ENCODE assay signal across 28 mouse cellular contexts in the genomic region with DNA sequence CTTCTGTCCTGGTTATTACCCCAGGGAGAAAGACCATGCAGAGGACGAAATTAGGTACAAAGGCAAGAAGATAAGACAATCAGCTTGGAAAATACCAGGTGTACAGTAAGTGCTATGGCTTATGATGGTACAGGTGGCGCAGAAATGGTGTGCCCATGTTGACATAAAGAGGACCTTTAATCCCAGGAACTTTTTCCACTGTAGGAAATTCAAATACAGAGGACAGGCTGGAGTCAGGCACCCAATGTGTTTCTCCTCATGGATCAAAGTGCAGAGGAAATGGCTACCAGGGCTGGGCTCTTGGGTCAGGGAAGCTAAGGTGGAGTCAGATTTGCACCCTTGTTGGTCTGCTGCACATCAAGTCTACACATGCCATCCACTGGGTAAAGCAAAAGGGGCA. TPM values are rescaled to one million over a fixed set of nuclear protein-coding genes. Genes with fewer than 3 reads are reported as not detected.
DNase-seq lines count a peak whose midpoint lies in the region; ATAC-seq and TF ChIP-seq lines count a peak whose summit lies in the region.
"Had no signal": no experiment of that assay in that cellular context is flagged by ENCODE, and none has a peak within 500 bp of the region (broad histone marks: within the 10 kb centered on the region; RNA-seq: fewer than 3 reads in every experiment).

No protein-coding gene starts in this region.

- WGBS in liver, embryonic 13.5 days (ENCODE audit: insufficient replicate concordance): 59% methylated on average over 2 of the region's 2 CpGs
- 53% methylated on average over 2 of the region's 2 CpGs for WGBS in intestine, embryonic 16.5 days
- 24% methylated on average over 2 of the region's 2 CpGs for WGBS in small intestine, adult 2 months
- WGBS in embryonic facial prominence, embryonic 10.5 days: 74% methylated on average over 2 of the region's 2 CpGs

- peaks cover 25% of the 10 kb centered on the region for H3K4me1 ChIP-seq in liver, embryonic 13.5 days (replicated peaks)
- 0 out of 2 replicates have a peak, but pooled peaks cover under 1% of the 10 kb centered on the region for H3K4me1 ChIP-seq in intestine, embryonic 16.5 days (ENCODE audit: control insufficient read depth, insufficient read depth, low read length)
- peaks cover 22% of the 10 kb centered on the region for H3K4me1 ChIP-seq in small intestine, adult 2 months (ENCODE audit: control insufficient read depth, insufficient read depth, insufficient read length, low read length)
- H3K4me1 ChIP-seq in embryonic facial prominence, embryonic 10.5 days: no peaks in the 10 kb centered on the region
- H3K4me1 ChIP-seq: forebrain, embryonic 10.5 days had no signal

- TF ChIP-seq POLR2A in small intestine, adult 2 months (IDR thresholded peaks at IDR 0.05; ENCODE audit: low read depth, low read length): no peak

- H3K9ac ChIP-seq in liver, embryonic 13.5 days: no peak overlapping the region
- no peak overlapping the region for H3K9ac ChIP-seq in intestine, embryonic 16.5 days (ENCODE audit: low read depth, low read length)
- H3K9ac ChIP-seq: forebrain, embryonic 13.5 days; heart, embryonic 13.5 days; hindbrain, embryonic 14.5 days had no signal

- H3K27ac ChIP-seq in liver, embryonic 13.5 days: no peak overlapping the region
- H3K27ac ChIP-seq in intestine, embryonic 16.5 days (ENCODE audit: low read length): peak overlapping the region; percentile 67
- peak overlapping the region; percentile 90 for H3K27ac ChIP-seq in small intestine, adult 2 months (ENCODE audit: insufficient read depth, low read depth, low read length)
- H3K27ac ChIP-seq in embryonic facial prominence, embryonic 10.5 days (replicated peaks): no peak overlapping the region
- H3K27ac ChIP-seq: forebrain, embryonic 10.5 days; forebrain, embryonic 13.5 days; heart, embryonic 10.5 days; heart, embryonic 13.5 days; hindbrain, embryonic 14.5 days; hindbrain, postnatal 0 days had no signal

- peaks cover 11% of the 10 kb centered on the region for H3K36me3 ChIP-seq in liver, embryonic 13.5 days
- no peaks in the 10 kb centered on the region for H3K36me3 ChIP-seq in intestine, embryonic 16.5 days (ENCODE audit: control insufficient read depth, insufficient read depth, low read length)
- peaks cover 15% of the 10 kb centered on the region; the same call in 1 of the 2 replicates for H3K36me3 ChIP-seq in small intestine, adult 2 months (ENCODE audit: control insufficient read depth, insufficient read depth, low read length)
- peaks cover 9% of the 10 kb centered on the region; the same call in 1 of the 2 replicates for H3K36me3 ChIP-seq in embryonic facial prominence, embryonic 10.5 days (replicated peaks)

- DNase-seq in liver, embryonic 13.5 days: no peak
- no peak for DNase-seq in liver
- no peak for DNase-seq in neural tube, embryonic 10.5 days (ENCODE audit: extremely low spot score, low spot score)
- no peak for DNase-seq in embryonic facial prominence, embryonic 10.5 days (ENCODE audit: low spot score)
- DNase-seq: adrenal gland, adult 2 months; adrenal gland, postnatal 14 days; cerebellum, adult 11-12 months; cerebellum, adult 8-10 months; cerebellum, postnatal 10 days; cerebellum, postnatal 36 days; embryo, embryonic 11 days; gastrocnemius, postnatal 10 days; heart, adult 18-20 months; heart, postnatal 14 days; heart, postnatal 4 days had no signal

- TF ChIP-seq CTCF in small intestine, adult 2 months (IDR thresholded peaks at IDR 0.05; ENCODE audit: extremely low read depth, insufficient read length, insufficient replicate concordance, low read depth, low read length): no peak

- H3K27me3 ChIP-seq in liver, embryonic 13.5 days: no peaks in the 10 kb centered on the region
- no peaks in the 10 kb centered on the region for H3K27me3 ChIP-seq in intestine, embryonic 16.5 days (replicated peaks; ENCODE audit: control insufficient read depth, insufficient read depth, low read length)
- H3K27me3 ChIP-seq in small intestine, adult 2 months (ENCODE audit: control insufficient read depth, insufficient read depth, low read length): no peaks in the 10 kb centered on the region
- H3K27me3 ChIP-seq in embryonic facial prominence, embryonic 10.5 days (replicated peaks; ENCODE audit: low read depth, poor library complexity, severe bottlenecking): no peaks in the 10 kb centered on the region
- H3K27me3 ChIP-seq: forebrain, embryonic 13.5 days; heart, embryonic 13.5 days had no signal

- H3K4me3 ChIP-seq in liver, embryonic 13.5 days (replicated peaks): no peak overlapping the region
- no peak overlapping the region for H3K4me3 ChIP-seq in intestine, embryonic 16.5 days (ENCODE audit: low read length)
- no peak overlapping the region for H3K4me3 ChIP-seq in small intestine, adult 2 months (ENCODE audit: low read depth, low read length)
- H3K4me3 ChIP-seq in embryonic facial prominence, embryonic 10.5 days: no peak overlapping the region
- H3K4me3 ChIP-seq: forebrain, embryonic 10.5 days; forebrain, embryonic 13.5 days; heart, embryonic 10.5 days; heart, embryonic 13.5 days had no signal

- ATAC-seq in liver, embryonic 13.5 days (ENCODE audit: low read depth): peak; percentile 46; the same call in 1 of the 2 replicates
- peak; percentile 88 for ATAC-seq in intestine, embryonic 16.5 days
- ATAC-seq: CD4-positive, CD25-positive, alpha-beta regulatory T cell, adult 4 months; forebrain, embryonic 13.5 days; forebrain, embryonic 16.5 days; hindbrain, postnatal 0 days had no signal

- no peak overlapping the region for H3K4me2 ChIP-seq in liver, embryonic 13.5 days
- H3K4me2 ChIP-seq in intestine, embryonic 16.5 days (ENCODE audit: low read depth, low read length): no peak overlapping the region
- H3K4me2 ChIP-seq: forebrain, embryonic 13.5 days; heart, embryonic 13.5 days; hindbrain, embryonic 14.5 days had no signal

- no peaks in the 10 kb centered on the region for H3K9me3 ChIP-seq in liver, embryonic 13.5 days (replicated peaks)
- no peaks in the 10 kb centered on the region for H3K9me3 ChIP-seq in intestine, embryonic 16.5 days (ENCODE audit: control insufficient read depth, low read length)
- no peaks in the 10 kb centered on the region for H3K9me3 ChIP-seq in embryonic facial prominence, embryonic 10.5 days
- H3K9me3 ChIP-seq: forebrain, embryonic 10.5 days; forebrain, embryonic 13.5 days; heart, embryonic 10.5 days; heart, embryonic 13.5 days had no signal

RNA-seq across cellular contexts. Expression of a gene that starts 7.5 kb away (rescaled TPM):
- polyA plus RNA-seq in liver, embryonic 13.5 days (2015; fragmentation: Nextera tagmentation; extraction: Ambion mirVana): 9.9 and 10.9 TPM in 2 replicates
- 21.5 and 22.6 TPM in 2 replicates for polyA plus RNA-seq in intestine, embryonic 16.5 days (2015; fragmentation: Nextera tagmentation; extraction: Ambion mirVana)
- 35.6 and 62.3 TPM in 2 replicates for polyA plus RNA-seq in small intestine, adult 2 months (2012; rRNA removed)
- 10.6 and 12.0 TPM in 2 replicates for polyA plus RNA-seq in embryonic facial prominence, embryonic 10.5 days (2016; fragmentation: Nextera tagmentation; extraction: Ambion mirVana)
- polyA plus RNA-seq: CD4-positive, CD25-positive, alpha-beta regulatory T cell, adult 4 months had no signal

RNA-seq across cellular contexts. Expression of a gene that starts 40.8 kb away (rescaled TPM):
- 143 and 163 TPM in 2 replicates for polyA plus RNA-seq in liver, embryonic 13.5 days (2015; fragmentation: Nextera tagmentation; extraction: Ambion mirVana)
- 572 and 696 TPM in 2 replicates for polyA plus RNA-seq in intestine, embryonic 16.5 days (2015; fragmentation: Nextera tagmentation; extraction: Ambion mirVana)
- 633 and 1,402 TPM in 2 replicates for polyA plus RNA-seq in small intestine, adult 2 months (2012; rRNA removed)
- polyA plus RNA-seq in embryonic facial prominence, embryonic 10.5 days (2016; fragmentation: Nextera tagmentation; extraction: Ambion mirVana): not detected in 2 replicates
- polyA plus RNA-seq: C2C12; CD4-positive, CD25-positive, alpha-beta regulatory T cell, adult 4 months; embryonic facial prominence, embryonic 11.5 days; forebrain, embryonic 10.5 days; hindbrain, embryonic 11.5 days had no signal

RNA-seq across cellular contexts. Expression of a gene that starts 41.7 kb away (rescaled TPM):
- polyA plus RNA-seq in liver, embryonic 13.5 days (2015; fragmentation: Nextera tagmentation; extraction: Ambion mirVana): 17.0 and 19.7 TPM in 2 replicates
- polyA plus RNA-seq in intestine, embryonic 16.5 days (2015; fragmentation: Nextera tagmentation; extraction: Ambion mirVana): 24.4 and 25.7 TPM in 2 replicates
- polyA plus RNA-seq in small intestine, adult 2 months (2012; rRNA removed): 3.1 and 6.8 TPM in 2 replicates
- 48.9 and 51.4 TPM in 2 replicates for polyA plus RNA-seq in embryonic facial prominence, embryonic 10.5 days (2016; fragmentation: Nextera tagmentation; extraction: Ambion mirVana)

Comparison
In these comparisons a context has a peak if more than half of its experiments do, and no peak if none do; other contexts are left out.
1. H3K27ac ChIP-seq: peak in intestine, embryonic 16.5 days (single experiment) and small intestine, adult 2 months (single experiment); none in liver, embryonic 13.5 days (single experiment) and embryonic facial prominence, embryonic 10.5 days (single experiment).
2. RNA of a gene that starts 40.8 kb away (polyA plus RNA-seq): 633 to 1,402 TPM in small intestine, adult 2 months, 572 to 696 TPM in intestine, embryonic 16.5 days and 143 to 163 TPM in liver, embryonic 13.5 days; not detected in embryonic facial prominence, embryonic 10.5 days; every median in the first group is over 100 times any median in the second.